Mouse (Mus musculus): ENCODE measurements around the gene Gtf3c2.
"Not testable (repeated sequence)": the region's sequence is repeated elsewhere in the genome, so short reads cannot be mapped to it uniquely, and the experiment has no call there.

DNA sequence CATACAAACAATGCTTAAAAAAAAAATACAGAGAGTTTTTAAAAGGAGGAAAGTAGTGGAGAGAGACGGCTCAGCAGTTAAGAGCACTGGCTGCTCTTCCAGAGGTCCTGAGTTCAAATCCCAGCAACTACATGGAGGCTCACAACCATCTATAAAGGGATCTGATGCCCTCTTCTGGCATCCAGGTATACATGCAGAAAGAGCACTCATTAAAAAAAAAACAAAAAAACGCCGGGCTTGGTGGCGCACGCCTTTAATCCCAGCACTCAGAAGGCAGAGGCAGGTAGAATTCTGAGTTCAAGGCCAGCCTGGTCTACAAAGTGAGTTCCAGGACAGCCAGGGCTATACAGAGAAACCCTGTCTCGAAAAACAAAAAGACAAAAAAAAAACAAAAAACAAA, 36.6 kb upstream of the Gtf3c2 start:
- not testable (repeated sequence) for TF ChIP-seq POLR2A (IDR thresholded peaks at IDR 0.05; ENCODE audit: control insufficient read depth, low read depth, low read length); CTCF (IDR thresholded peaks at IDR 0.05; ENCODE audit: control insufficient read depth, insufficient read depth, insufficient replicate concordance, low read depth, low read length)

Data from testis, adult 2 months (tissue).